Mouse (Mus musculus) left cerebral cortex, postnatal 14 days (tissue): ENCODE measurements around the gene Rap1gap. TPM values are rescaled to one million over a fixed set of nuclear protein-coding genes. Genes with fewer than 3 reads are reported as not detected.

Experiments used
- total RNA-seq, 2 experiments: library from RNA; stranded (reverse); gene quantifications; 2 replicates each; pipeline ENCODE4 v1.2.3; 2021

The Rap1gap gene
- total RNA-seq, 2 experiments from 2014 or later: 268 to 296 TPM

Other genes with a start within 250 kb of the Rap1gap start
- gene Cela3b, start 234.2 kb upstream of the Rap1gap start, total RNA-seq: not detected
- gene 1700013G24Rik, start 211.4 kb upstream of the Rap1gap start, total RNA-seq: not detected
- gene Hspg2, start 196.0 kb upstream of the Rap1gap start, total RNA-seq: 10 to 100 TPM; 11.6 to 12.9 TPM
- not detected for gene Ldlrad2, start 90.2 kb upstream of the Rap1gap start, total RNA-seq
- 100 to 1,000 TPM; 105 to 109 TPM for gene Usp48, start 71.0 kb upstream of the Rap1gap start, total RNA-seq
- 1 to 10 TPM; 8.0 to 8.8 TPM for gene Alpl, start 131.7 kb downstream of the Rap1gap start, total RNA-seq
- gene Ece1, start 197.5 kb downstream of the Rap1gap start, total RNA-seq: 10 to 100 TPM; 80.9 to 84.3 TPM